Mouse (Mus musculus) stomach, embryonic 14.5 days (tissue): ENCODE results near the gene Atrnl1. TPM values are rescaled to one million over a fixed set of nuclear protein-coding genes. Genes with fewer than 3 reads are reported as not detected.

Experiments used
- ATAC-seq: fragments of 200-750 bp; cut with Nextera tagmentation; 2 replicates; pipeline ENCODE4 v1.8.0; 2017; ENCODE audit warnings: low read depth, moderate TSS enrichment; ENCODE audit not compliant: insufficient number of reproducible peaks, insufficient read depth, low FRiP score
- H3K27ac ChIP-seq: fragments of 300-500 bp; sonication (generic); 2 replicates; pipeline ENCODE4 v1.5.1; 2014; ENCODE audit warnings: mild to moderate bottlenecking, low read length, moderate library complexity, mixed read lengths
- H3K27me3 ChIP-seq: fragments of 300-500 bp; sonication (generic); 2 replicates; pipeline ENCODE4 v1.6.1; 2014; ENCODE audit warnings: low read length, control low read depth, mixed read lengths; ENCODE audit not compliant: control insufficient read depth, insufficient read depth
- H3K36me3 ChIP-seq: fragments of 300-500 bp; sonication (generic); 2 replicates; pipeline ENCODE4 v1.6.1; 2014; ENCODE audit warnings: mild to moderate bottlenecking, control low read depth, low read length, moderate library complexity, mixed read lengths; ENCODE audit not compliant: control insufficient read depth, insufficient read depth
- H3K4me1 ChIP-seq: fragments of 300-500 bp; sonication (generic); 2 replicates; pipeline ENCODE4 v1.6.1; 2014; ENCODE audit warnings: low read length, control low read depth, mixed read lengths; ENCODE audit not compliant: control insufficient read depth, insufficient read depth
- H3K4me2 ChIP-seq: fragments of 300-500 bp; sonication (generic); replicated peaks from 2 replicates; pipeline ENCODE4 v1.6.1; 2014; ENCODE audit warnings: low read depth, low read length, control low read depth
- H3K4me3 ChIP-seq: fragments of 300-500 bp; sonication (generic); 2 replicates; pipeline ENCODE4 v1.5.1; 2014; ENCODE audit warnings: low read depth, low read length, control low read depth
- H3K9ac ChIP-seq: fragments of 300-500 bp; sonication (generic); replicated peaks from 2 replicates; pipeline ENCODE4 v1.6.1; 2014; ENCODE audit warnings: low read depth, mild to moderate bottlenecking, control low read depth, low read length, moderate library complexity, mixed read lengths
- H3K9me3 ChIP-seq: fragments of 300-500 bp; sonication (generic); 2 replicates; pipeline ENCODE4 v1.6.1; 2016; ENCODE audit warnings: low read depth, low read length, control low read depth; ENCODE audit not compliant: control insufficient read depth
- WGBS: fragments of 180-500 bp; shearing (Covaris S2); extraction: QIAGEN DNeasy Blood & Tissue Kit; methylation state at CpG from one replicate; pipeline ENCODE4 v1.1.7; 2014; 5-methylcytosine and 5-hydroxymethylcytosine counted together
- polyA plus RNA-seq: library from polyadenylated mRNA; unstranded; fragments of >200 nt; fragmentation: Nextera tagmentation; extraction: Ambion mirVana; gene quantifications from 2 replicates; pipeline ENCODE4 v1.2.1, GENCODE M21; 2014

Atrnl1 gene
- polyA plus RNA-seq, 1 experiment from 2014 or later = 8.2 TPM

GRCm38 (mm10) chr19:58068958-58069357, 458.1 kb downstream of the Atrnl1 start:
- no peak overlapping the region for H3K4me3 ChIP-seq
- peaks cover 10% of the 10 kb centered on the region for H3K4me1 ChIP-seq
- no peak overlapping the region for H3K4me2 ChIP-seq
- no peaks in the 10 kb centered on the region for H3K27me3 ChIP-seq
- ATAC-seq = no peak
- no peak overlapping the region for H3K27ac ChIP-seq
- H3K9me3 ChIP-seq = no peaks in the 10 kb centered on the region
- WGBS = 58% methylated on average over 2 of the region's 2 CpGs
- H3K36me3 ChIP-seq = no peaks in the 10 kb centered on the region; the same call in 1 of the 2 replicates
- no peak overlapping the region for H3K9ac ChIP-seq

GRCm38 (mm10) chr19:58072404-58072803, 461.6 kb downstream of the Atrnl1 start:
- H3K4me3 ChIP-seq = no peak overlapping the region
- H3K27me3 ChIP-seq = no peaks in the 10 kb centered on the region
- 85% methylated on average over 5 of the region's 5 CpGs for WGBS

GRCm38 (mm10) chr19:58072846-58073245, 462.0 kb downstream of the Atrnl1 start:
- H3K27ac ChIP-seq = no peak overlapping the region
- WGBS = 93% methylated on average over 9 of the region's 9 CpGs

More at GRCm38 (mm10) chr19:58072404-58072803, 461.6 kb downstream of the Atrnl1 start:
- ATAC-seq = no peak
- no peaks in the 10 kb centered on the region for H3K9me3 ChIP-seq
- H3K36me3 ChIP-seq = no peaks in the 10 kb centered on the region
- no peak overlapping the region for H3K9ac ChIP-seq
- H3K27ac ChIP-seq = no peak overlapping the region
- H3K4me1 ChIP-seq = no peaks in the 10 kb centered on the region
- H3K4me2 ChIP-seq = no peak overlapping the region

GRCm38 (mm10) chr19:58075252-58075651, 464.4 kb downstream of the Atrnl1 start:
- Histone ChIP-seq H3K36me3 (no peaks in the 10 kb centered on the region), H3K27me3 (no peaks in the 10 kb centered on the region), H3K9me3 (no peaks in the 10 kb centered on the region), H3K9ac (no peak overlapping the region), H3K4me1 (no peaks in the 10 kb centered on the region), H3K27ac (no peak overlapping the region), H3K4me2 (no peak overlapping the region), H3K4me3 (no peak overlapping the region)
- 46% methylated on average over 6 of the region's 6 CpGs for WGBS
- ATAC-seq = no peak

More at GRCm38 (mm10) chr19:58072846-58073245, 462.0 kb downstream of the Atrnl1 start:
- no peak overlapping the region for H3K4me3 ChIP-seq
- no peak overlapping the region for H3K9ac ChIP-seq
- no peak overlapping the region for H3K4me2 ChIP-seq
- no peaks in the 10 kb centered on the region for H3K4me1 ChIP-seq
- no peaks in the 10 kb centered on the region for H3K27me3 ChIP-seq
- no peaks in the 10 kb centered on the region for H3K9me3 ChIP-seq
- no peak for ATAC-seq
- H3K36me3 ChIP-seq = no peaks in the 10 kb centered on the region

- Histone ChIP-seq H3K4me2 (no peak overlapping the region), H3K4me1 (no peaks in the 10 kb centered on the region), H3K9me3 (no peaks in the 10 kb centered on the region), H3K4me3 (no peak overlapping the region), H3K9ac (no peak overlapping the region), H3K36me3 (no peaks in the 10 kb centered on the region), H3K27ac (no peak overlapping the region), H3K27me3 (no peaks in the 10 kb centered on the region)
- 71% methylated on average over 14 of the region's 14 CpGs for WGBS
- ATAC-seq = no peak
Measured at GRCm38 (mm10) chr19:58076961-58077371, 466.1 kb downstream of the Atrnl1 start.

- no peak overlapping the region for H3K9ac ChIP-seq
- ATAC-seq = no peak
- 83% methylated on average over 10 of the region's 10 CpGs for WGBS
- H3K4me3 ChIP-seq = no peak overlapping the region
- no peak overlapping the region for H3K4me2 ChIP-seq
- H3K9me3 ChIP-seq = no peaks in the 10 kb centered on the region
- no peaks in the 10 kb centered on the region for H3K4me1 ChIP-seq
- H3K27ac ChIP-seq = no peak overlapping the region
- no peaks in the 10 kb centered on the region for H3K27me3 ChIP-seq
- no peaks in the 10 kb centered on the region for H3K36me3 ChIP-seq
Measured at GRCm38 (mm10) chr19:58077529-58078070, 466.8 kb downstream of the Atrnl1 start.

- Histone ChIP-seq H3K36me3 (no peaks in the 10 kb centered on the region), H3K4me1 (no peaks in the 10 kb centered on the region), H3K27ac (no peak overlapping the region), H3K4me3 (no peak overlapping the region), H3K27me3 (no peaks in the 10 kb centered on the region), H3K9me3 (no peaks in the 10 kb centered on the region), H3K9ac (no peak overlapping the region), H3K4me2 (no peak overlapping the region)
- no peak for ATAC-seq
- 91% methylated on average over 6 of the region's 6 CpGs for WGBS
Measured at GRCm38 (mm10) chr19:58080168-58080567, 469.3 kb downstream of the Atrnl1 start.

GRCm38 (mm10) chr19:58082751-58083150, 471.9 kb downstream of the Atrnl1 start:
- H3K4me3 ChIP-seq = no peak overlapping the region
- WGBS = 94% methylated on average over 19 of the region's 19 CpGs
- H3K4me2 ChIP-seq = no peak overlapping the region
- H3K9ac ChIP-seq = no peak overlapping the region
- H3K27me3 ChIP-seq = no peaks in the 10 kb centered on the region
- H3K36me3 ChIP-seq = no peaks in the 10 kb centered on the region
- ATAC-seq = no peak
- H3K27ac ChIP-seq = no peak overlapping the region
- H3K4me1 ChIP-seq = no peaks in the 10 kb centered on the region
- H3K9me3 ChIP-seq = no peaks in the 10 kb centered on the region

- no peak overlapping the region for H3K4me2 ChIP-seq
- H3K27me3 ChIP-seq = no peaks in the 10 kb centered on the region
- 88% methylated on average over 14 of the region's 14 CpGs for WGBS
- H3K27ac ChIP-seq = no peak overlapping the region
- H3K36me3 ChIP-seq = no peaks in the 10 kb centered on the region
- H3K9me3 ChIP-seq = no peaks in the 10 kb centered on the region
- no peak for ATAC-seq
- H3K9ac ChIP-seq = no peak overlapping the region
- H3K4me3 ChIP-seq = no peak overlapping the region
- no peaks in the 10 kb centered on the region for H3K4me1 ChIP-seq
Measured at GRCm38 (mm10) chr19:58084826-58085225, 474.0 kb downstream of the Atrnl1 start.
